In genomic region chr14:45325471-45325870, GRCm38 (mm10) we compare ENCODE assay signal across 9 mouse cellular contexts. TPM values are rescaled to one million over a fixed set of nuclear protein-coding genes. Genes with fewer than 3 reads are reported as not detected.
DNase-seq lines count a peak whose midpoint lies in the region; ATAC-seq lines count a peak whose summit lies in the region.
"Had no signal": no experiment of that assay in that cellular context is flagged by ENCODE, and none has a peak within 500 bp of the region (broad histone marks: within the 10 kb centered on the region; RNA-seq: fewer than 3 reads in every experiment).

No protein-coding gene starts in this region.

- H3K4me1 ChIP-seq in kidney, embryonic 16.5 days (ENCODE audit: insufficient read depth, low read length), result no peaks in the 10 kb centered on the region

- no peak overlapping the region for H3K4me3 ChIP-seq in kidney, embryonic 16.5 days (ENCODE audit: low read length)

- no peak overlapping the region for H3K27ac ChIP-seq in kidney, embryonic 16.5 days (ENCODE audit: low read length)

- H3K4me2 ChIP-seq in kidney, embryonic 16.5 days (replicated peaks; ENCODE audit: low read depth, low read length), result no peak overlapping the region

- no peak overlapping the region for H3K9ac ChIP-seq in kidney, embryonic 16.5 days (replicated peaks; ENCODE audit: low read length)

- H3K36me3 ChIP-seq in kidney, embryonic 16.5 days (ENCODE audit: insufficient read depth, low read length), result no peaks in the 10 kb centered on the region

- DNase-seq in kidney, adult 9 months, result peak; percentile 28
- peak; percentile 90 for DNase-seq in Muller cell, postnatal 12 days (ENCODE audit: inconsistent ontology term)
- peak; percentile 81 for DNase-seq in fibroblast of lung, adult 2 months (ENCODE audit: low read depth)
- DNase-seq in right cerebral cortex, postnatal 25 days, result no peak
- DNase-seq in layer of hippocampus, postnatal 25 days (ENCODE audit: extremely low spot score in 1 of 2, low spot score in 1 of 2), result no peak
- DNase-seq in frontal cortex, postnatal 14 days (ENCODE audit: low spot score in 2 of 2), result no peak
- DNase-seq: spleen, adult 18-20 months had no signal

- no peak for ATAC-seq in kidney, embryonic 16.5 days (ENCODE audit: low FRiP score, low TSS enrichment)
- ATAC-seq in megakaryocyte progenitor cell, adult 5-6 weeks (replicated peaks; ENCODE audit: poor library complexity), result peak; percentile 59

- H3K27me3 ChIP-seq in kidney, embryonic 16.5 days (ENCODE audit: insufficient read depth, low read length), result no peaks in the 10 kb centered on the region

- H3K9me3 ChIP-seq in kidney, embryonic 16.5 days (ENCODE audit: low read length), result no peaks in the 10 kb centered on the region

RNA-seq across cellular contexts. Expression of gene Psmc6, which starts 4.1 kb away (rescaled TPM):
- polyA plus RNA-seq in kidney, embryonic 16.5 days (2015; fragmentation: Nextera tagmentation; extraction: Ambion mirVana), result 151 and 154 TPM in 2 replicates
- total RNA-seq in megakaryocyte progenitor cell, adult 5-6 weeks (2015), result 158 and 168 TPM in 2 replicates
- 186 and 238 TPM in 2 replicates for total RNA-seq in megakaryocyte progenitor cell, adult 5-6 weeks (2017)
- 10 to 100 TPM; 94.3 to 95.2 TPM for total RNA-seq in layer of hippocampus, postnatal 25 days (2021)

RNA-seq across cellular contexts. Expression of gene Ero1l, which starts 6.9 kb away (rescaled TPM):
- polyA plus RNA-seq in kidney, embryonic 16.5 days (2015; fragmentation: Nextera tagmentation; extraction: Ambion mirVana), result 33.7 and 35.5 TPM in 2 replicates
- 137 and 148 TPM in 2 replicates for total RNA-seq in megakaryocyte progenitor cell, adult 5-6 weeks (2015)
- total RNA-seq in megakaryocyte progenitor cell, adult 5-6 weeks (2017), result 72.8 and 86.0 TPM in 2 replicates
- total RNA-seq in layer of hippocampus, postnatal 25 days (2021), result 10 to 100 TPM; 30.4 to 34.5 TPM

RNA-seq across cellular contexts. Expression of gene Styx, which starts 25.4 kb away (rescaled TPM):
- 56.3 and 67.1 TPM in 2 replicates for polyA plus RNA-seq in kidney, embryonic 16.5 days (2015; fragmentation: Nextera tagmentation; extraction: Ambion mirVana)
- total RNA-seq in megakaryocyte progenitor cell, adult 5-6 weeks (2015), result 44.6 and 51.5 TPM in 2 replicates
- total RNA-seq in megakaryocyte progenitor cell, adult 5-6 weeks (2017), result 18.7 and 19.7 TPM in 2 replicates
- total RNA-seq in layer of hippocampus, postnatal 25 days (2021), result 10 to 100 TPM; 15.0 to 16.8 TPM

Comparison
In these comparisons a context has a peak if more than half of its experiments do, and no peak if none do; other contexts are left out.
1. DNase-seq: peak in kidney, adult 9 months (single experiment), Muller cell, postnatal 12 days (single experiment) and fibroblast of lung, adult 2 months (single experiment); none in right cerebral cortex, postnatal 25 days (single experiment), layer of hippocampus, postnatal 25 days (0 of 2) and frontal cortex, postnatal 14 days (0 of 2).